Mouse (Mus musculus): ENCODE data around the gene En1. TPM values are rescaled to one million over a fixed set of nuclear protein-coding genes. Genes with fewer than 3 reads are reported as not detected.

The En1 gene
- polyA plus RNA-seq, 1 experiment from 2014 or later, result 1.1 TPM

- no peak overlapping the region for H3K27ac ChIP-seq (ENCODE audit: low read depth, low read length)
- WGBS, result 1% methylated on average over 30 of the region's 30 CpGs
- no peak overlapping the region for H3K9ac ChIP-seq (ENCODE audit: low read length)
Observed at GRCm38 (mm10) chr1:120604431-120605142, 2.4 kb downstream of the En1 start.

GRCm38 (mm10) chr1:120605143-120605435 is 2.9 kb downstream of the En1 start:
- Histone ChIP-seq H3K27ac (ENCODE audit: low read depth, low read length) (no peak overlapping the region), H3K9ac (ENCODE audit: low read length) (no peak overlapping the region), H3K4me2 (ENCODE audit: low read depth, low read length, severe bottlenecking) (no peak overlapping the region), H3K36me3 (ENCODE audit: control insufficient read depth, insufficient read depth, low read length) (no peaks in the 10 kb centered on the region), H3K27me3 (ENCODE audit: control insufficient read depth, insufficient read depth, low read length) (peaks cover 89% of the 10 kb centered on the region), H3K4me1 (replicated peaks; ENCODE audit: control insufficient read depth, insufficient read depth, low read length) (peaks cover 11% of the 10 kb centered on the region), H3K4me3 (ENCODE audit: low read depth, low read length) (no peak overlapping the region), H3K9me3 (ENCODE audit: control insufficient read depth, low read length) (no peaks in the 10 kb centered on the region)
- DNase-seq (ENCODE audit: low spot score), result no peak
- ATAC-seq (replicated peaks; ENCODE audit: low FRiP score), result no peak
- WGBS, result under 1% methylated on average over 8 of the region's 8 CpGs

More at GRCm38 (mm10) chr1:120604431-120605142, 2.4 kb downstream of the En1 start:
- H3K4me1 ChIP-seq (replicated peaks; ENCODE audit: control insufficient read depth, insufficient read depth, low read length), result peaks cover 11% of the 10 kb centered on the region
- DNase-seq (ENCODE audit: low spot score) (no peak), ATAC-seq (replicated peaks; ENCODE audit: low FRiP score) (no peak)
- H3K4me3 ChIP-seq (ENCODE audit: low read depth, low read length), result no peak overlapping the region
- no peaks in the 10 kb centered on the region for H3K36me3 ChIP-seq (ENCODE audit: control insufficient read depth, insufficient read depth, low read length)
- H3K4me2 ChIP-seq (ENCODE audit: low read depth, low read length, severe bottlenecking), result no peak overlapping the region
- peaks cover 89% of the 10 kb centered on the region for H3K27me3 ChIP-seq (ENCODE audit: control insufficient read depth, insufficient read depth, low read length)
- H3K9me3 ChIP-seq (ENCODE audit: control insufficient read depth, low read length), result no peaks in the 10 kb centered on the region

- Histone ChIP-seq H3K9ac (ENCODE audit: low read length) (no peak overlapping the region), H3K9me3 (ENCODE audit: control insufficient read depth, low read length) (no peaks in the 10 kb centered on the region), H3K4me1 (replicated peaks; ENCODE audit: control insufficient read depth, insufficient read depth, low read length) (peaks cover 11% of the 10 kb centered on the region), H3K27ac (ENCODE audit: low read depth, low read length) (no peak overlapping the region), H3K27me3 (ENCODE audit: control insufficient read depth, insufficient read depth, low read length) (peaks cover 89% of the 10 kb centered on the region), H3K4me2 (ENCODE audit: low read depth, low read length, severe bottlenecking) (no peak overlapping the region), H3K4me3 (ENCODE audit: low read depth, low read length) (no peak overlapping the region), H3K36me3 (ENCODE audit: control insufficient read depth, insufficient read depth, low read length) (no peaks in the 10 kb centered on the region)
- DNase-seq (ENCODE audit: low spot score) (no peak), ATAC-seq (replicated peaks; ENCODE audit: low FRiP score) (no peak)
- 0% methylated on average over 6 of the region's 6 CpGs for WGBS
Observed at GRCm38 (mm10) chr1:120605521-120606310, 3.5 kb downstream of the En1 start.

- no peak overlapping the region for H3K4me2 ChIP-seq (ENCODE audit: low read depth, low read length, severe bottlenecking)
- H3K9ac ChIP-seq (ENCODE audit: low read length), result no peak overlapping the region
- H3K4me1 ChIP-seq (replicated peaks; ENCODE audit: control insufficient read depth, insufficient read depth, low read length), result peaks cover 11% of the 10 kb centered on the region
- H3K9me3 ChIP-seq (ENCODE audit: control insufficient read depth, low read length), result no peaks in the 10 kb centered on the region
- H3K27me3 ChIP-seq (ENCODE audit: control insufficient read depth, insufficient read depth, low read length), result peaks cover 90% of the 10 kb centered on the region
- under 1% methylated on average over 52 of the region's 52 CpGs for WGBS
- no peak overlapping the region for H3K27ac ChIP-seq (ENCODE audit: low read depth, low read length)
- no peak for ATAC-seq (replicated peaks; ENCODE audit: low FRiP score)
- DNase-seq (ENCODE audit: low spot score), result no peak
- H3K36me3 ChIP-seq (ENCODE audit: control insufficient read depth, insufficient read depth, low read length), result no peaks in the 10 kb centered on the region
- no peak overlapping the region for H3K4me3 ChIP-seq (ENCODE audit: low read depth, low read length)
Observed at GRCm38 (mm10) chr1:120606641-120607575, 4.7 kb downstream of the En1 start.

GRCm38 (mm10) chr1:120607576-120608400 is 5.6 kb downstream of the En1 start:
- Histone ChIP-seq H3K4me2 (ENCODE audit: low read depth, low read length, severe bottlenecking) (no peak overlapping the region), H3K4me3 (ENCODE audit: low read depth, low read length) (no peak overlapping the region), H3K4me1 (replicated peaks; ENCODE audit: control insufficient read depth, insufficient read depth, low read length) (peaks cover 7% of the 10 kb centered on the region), H3K36me3 (ENCODE audit: control insufficient read depth, insufficient read depth, low read length) (no peaks in the 10 kb centered on the region), H3K27ac (ENCODE audit: low read depth, low read length) (no peak overlapping the region), H3K27me3 (ENCODE audit: control insufficient read depth, insufficient read depth, low read length) (peaks cover 93% of the 10 kb centered on the region), H3K9ac (ENCODE audit: low read length) (no peak overlapping the region), H3K9me3 (ENCODE audit: control insufficient read depth, low read length) (no peaks in the 10 kb centered on the region)
- DNase-seq (ENCODE audit: low spot score) (no peak), ATAC-seq (replicated peaks; ENCODE audit: low FRiP score) (no peak)
- WGBS, result 2% methylated on average over 11 of the region's 11 CpGs

- H3K27me3 ChIP-seq (ENCODE audit: control insufficient read depth, insufficient read depth, low read length), result peaks cover 93% of the 10 kb centered on the region
- DNase-seq (ENCODE audit: low spot score), result no peak
- no peak for ATAC-seq (replicated peaks; ENCODE audit: low FRiP score)
- H3K4me1 ChIP-seq (replicated peaks; ENCODE audit: control insufficient read depth, insufficient read depth, low read length), result peaks cover 5% of the 10 kb centered on the region; the same call in 1 of the 2 replicates
- H3K9me3 ChIP-seq (ENCODE audit: control insufficient read depth, low read length), result no peaks in the 10 kb centered on the region
- H3K4me3 ChIP-seq (ENCODE audit: low read depth, low read length), result no peak overlapping the region
- no peak overlapping the region for H3K27ac ChIP-seq (ENCODE audit: low read depth, low read length)
- H3K4me2 ChIP-seq (ENCODE audit: low read depth, low read length, severe bottlenecking), result no peak overlapping the region
- WGBS, result 1% methylated on average over 3 of the region's 3 CpGs
- H3K36me3 ChIP-seq (ENCODE audit: control insufficient read depth, insufficient read depth, low read length), result no peaks in the 10 kb centered on the region
- no peak overlapping the region for H3K9ac ChIP-seq (ENCODE audit: low read length)
Observed at GRCm38 (mm10) chr1:120608461-120608860, 6.2 kb downstream of the En1 start.

- no peak for DNase-seq (ENCODE audit: low spot score)
- no peak overlapping the region for H3K27ac ChIP-seq (ENCODE audit: low read depth, low read length)
- H3K4me3 ChIP-seq (ENCODE audit: low read depth, low read length), result no peak overlapping the region
- H3K9ac ChIP-seq (ENCODE audit: low read length), result no peak overlapping the region
- 0% methylated on average over 6 of the region's 6 CpGs for WGBS
- H3K4me2 ChIP-seq (ENCODE audit: low read depth, low read length, severe bottlenecking), result no peak overlapping the region
- H3K9me3 ChIP-seq (ENCODE audit: control insufficient read depth, low read length), result no peaks in the 10 kb centered on the region
- H3K36me3 ChIP-seq (ENCODE audit: control insufficient read depth, insufficient read depth, low read length), result no peaks in the 10 kb centered on the region
- peaks cover 2% of the 10 kb centered on the region; the same call in 1 of the 2 replicates for H3K4me1 ChIP-seq (replicated peaks; ENCODE audit: control insufficient read depth, insufficient read depth, low read length)
- ATAC-seq (replicated peaks; ENCODE audit: low FRiP score), result no peak
- H3K27me3 ChIP-seq (ENCODE audit: control insufficient read depth, insufficient read depth, low read length), result peaks cover 95% of the 10 kb centered on the region
Observed at GRCm38 (mm10) chr1:120609611-120610010, 7.4 kb downstream of the En1 start.

All from forebrain, embryonic 11.5 days (tissue).